Mouse (Mus musculus) CH12.LX (cell line): ENCODE results near the gene Kcnh6.

Experiments
- CHD1 ChIP-seq: IDR thresholded peaks from 2 replicates; pipeline ENCODE4 v1.6.1; 2012; ENCODE audit warnings: low read depth, low read length, improper control_type of control experiment, inconsistent platforms
- CTCF ChIP-seq, 2 experiments: IDR thresholded peaks in 1 of 2; conservative IDR thresholded peaks in 1 of 2; 2 replicates each; pipeline ENCODE4 v1.5.1; 2011 to 2012; ENCODE audit warnings: low read depth in 2 of 2, low read length in 2 of 2, improper control_type of control experiment in 1 of 2, inconsistent platforms in 1 of 2, mild to moderate bottlenecking in 1 of 2, moderate library complexity in 1 of 2
- E2F4 ChIP-seq: IDR thresholded peaks from 2 replicates; pipeline ENCODE4 v1.6.1; 2011; ENCODE audit warnings: low read depth, low read length, improper control_type of control experiment; ENCODE audit not compliant: insufficient replicate concordance
- EP300 ChIP-seq: IDR thresholded peaks from 2 replicates; pipeline ENCODE4 v1.6.1; 2011; ENCODE audit warnings: low read length, improper control_type of control experiment
- IRF4 ChIP-seq: IDR thresholded peaks from 2 replicates; pipeline ENCODE4 v1.6.1; 2014; ENCODE audit warnings: low read depth, mild to moderate bottlenecking, inconsistent platforms, low read length, improper control_type of control experiment
- MAX ChIP-seq: IDR thresholded peaks from 2 replicates; pipeline ENCODE4 v1.6.1; 2011; ENCODE audit warnings: low read length, improper control_type of control experiment
- POLR2A ChIP-seq: IDR thresholded peaks from 2 replicates; pipeline ENCODE4 v1.6.1; 2011; ENCODE audit warnings: low read depth, mild to moderate bottlenecking, improper control_type of control experiment, low read length
- POLR2AphosphoS2 ChIP-seq: IDR thresholded peaks from 2 replicates; pipeline ENCODE4 v1.6.1; 2011; ENCODE audit warnings: low read depth, low read length, improper control_type of control experiment
- RCOR1 ChIP-seq: conservative IDR thresholded peaks from 2 replicates; pipeline ENCODE4 v1.6.1; 2012; ENCODE audit warnings: low read depth, mild to moderate bottlenecking, inconsistent platforms, low read length, improper control_type of control experiment
- SMC3 ChIP-seq: IDR thresholded peaks from 2 replicates; pipeline ENCODE4 v1.6.1; 2011; ENCODE audit warnings: low read depth, low read length, improper control_type of control experiment
- USF1 ChIP-seq: IDR thresholded peaks from 2 replicates; pipeline ENCODE4 v1.6.1; 2014; ENCODE audit warnings: low read depth, mild to moderate bottlenecking, inconsistent platforms, low read length, improper control_type of control experiment
- USF2 ChIP-seq: conservative IDR thresholded peaks from 2 replicates; pipeline ENCODE4 v1.6.1; 2011; ENCODE audit warnings: low read depth, low read length, improper control_type of control experiment
- ZNF384 ChIP-seq: IDR thresholded peaks from 2 replicates; pipeline ENCODE4 v1.6.1; 2012; ENCODE audit warnings: low read depth, low read length, improper control_type of control experiment, inconsistent platforms

GRCm38 (mm10) chr11:106012711-106013110 lies 4.8 kb downstream of the Kcnh6 start:
- TF ChIP-seq CTCF (conservative IDR thresholded peaks at IDR 0.05 in 1 of 2, IDR thresholded peaks at IDR 0.05 in 1 of 2; ENCODE audit: low read depth in 2 of 2, low read length in 2 of 2) (no peak), POLR2AphosphoS2 (no peak), POLR2A (no peak), EP300 (no peak), SMC3 (no peak), E2F4 (no peak), USF1 (no peak), RCOR1 (no peak), ZNF384 (no peak), USF2 (no peak), IRF4 (no peak), MAX (no peak), CHD1 (no peak)
